Mouse (Mus musculus) forebrain, embryonic 14.5 days (tissue): ENCODE results near the gene Acox3. TPM values are rescaled to one million over a fixed set of nuclear protein-coding genes. Genes with fewer than 3 reads are reported as not detected.

ENCODE experiments used
- ATAC-seq: fragments of 200-750 bp; cut with Nextera tagmentation; 2 replicates; pipeline ENCODE4 v1.8.0; 2017; ENCODE audit warnings: mild to moderate bottlenecking, moderate library complexity
- DNase-seq: peaks from one replicate; pipeline ENCODE4 v3.0.0-alpha.2; 2015; ENCODE audit warnings: low spot score
- H3K27ac ChIP-seq: fragments of 300-500 bp; sonication (generic); 2 replicates; pipeline ENCODE4 v1.5.1; 2014; ENCODE audit warnings: low read depth, mild to moderate bottlenecking, control low read depth, low read length, moderate library complexity
- H3K27me3 ChIP-seq: fragments of 300-500 bp; sonication (generic); replicated peaks from 2 replicates; pipeline ENCODE4 v1.6.1; 2014; ENCODE audit warnings: low read length, control low read depth, mixed read lengths; ENCODE audit not compliant: control insufficient read depth, insufficient read depth
- H3K36me3 ChIP-seq: fragments of 300-500 bp; sonication (generic); 2 replicates; pipeline ENCODE4 v1.6.1; 2014; ENCODE audit warnings: low read length, control low read depth; ENCODE audit not compliant: control insufficient read depth, insufficient read depth
- H3K4me1 ChIP-seq: fragments of 300-500 bp; sonication (generic); 2 replicates; pipeline ENCODE4 v1.6.1; 2014; ENCODE audit warnings: antibody characterized with exemption, low read length, control low read depth; ENCODE audit not compliant: control insufficient read depth, insufficient read depth
- H3K4me2 ChIP-seq: fragments of 300-500 bp; sonication (generic); 2 replicates; pipeline ENCODE4 v1.6.1; 2014; ENCODE audit warnings: mild to moderate bottlenecking, control low read depth, low read length
- H3K4me3 ChIP-seq: fragments of 300-500 bp; sonication (generic); 2 replicates; pipeline ENCODE4 v1.5.1; 2014; ENCODE audit warnings: low read depth, low read length, control low read depth
- H3K9ac ChIP-seq: fragments of 300-500 bp; sonication (generic); 2 replicates; pipeline ENCODE4 v1.6.1; 2014; ENCODE audit warnings: mild to moderate bottlenecking, low read length, control low read depth, moderate library complexity
- H3K9me3 ChIP-seq: fragments of 300-500 bp; sonication (generic); replicated peaks from 2 replicates; pipeline ENCODE4 v1.6.1; 2016; ENCODE audit warnings: low read length, control low read depth, mixed read lengths; ENCODE audit not compliant: control insufficient read depth
- WGBS: fragments of 180-500 bp; shearing (Covaris S2); extraction: QIAGEN DNeasy Blood & Tissue Kit; methylation state at CpG from one replicate; pipeline ENCODE4 v1.1.7; 2014; 5-methylcytosine and 5-hydroxymethylcytosine counted together
- polyA plus RNA-seq: library from polyadenylated mRNA; unstranded; fragments of >200 nt; fragmentation: Nextera tagmentation; extraction: Ambion mirVana; gene quantifications from 2 replicates; pipeline ENCODE4 v1.2.1, GENCODE M21; 2014

Gene Acox3
- polyA plus RNA-seq, 1 experiment from 2014 or later: 14.5 TPM

DNA sequence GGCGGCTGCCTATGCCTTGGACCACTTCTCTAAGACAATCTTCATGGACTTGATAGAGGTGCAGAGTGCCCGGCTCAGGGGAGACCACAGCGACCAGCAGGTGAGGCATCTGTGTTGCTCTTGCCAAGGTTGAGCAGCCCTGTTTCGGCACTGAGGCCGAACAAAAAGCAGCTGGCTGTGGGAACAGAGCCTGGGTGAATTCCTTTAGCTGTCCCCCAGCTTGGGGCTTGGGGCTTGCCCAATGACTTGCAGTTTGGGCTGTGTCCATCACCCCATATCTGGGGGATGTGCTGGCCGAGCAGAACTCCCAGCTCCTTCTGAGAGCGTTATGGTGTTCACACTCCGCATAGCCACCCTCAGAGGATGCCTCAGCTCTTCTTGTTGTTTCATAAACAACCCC is 18.7 kb downstream of the Acox3 start:
- ATAC-seq (no peak), DNase-seq (no peak)
- Histone ChIP-seq H3K27ac (no peak overlapping the region), H3K4me3 (no peak overlapping the region), H3K36me3 (peaks cover 69% of the 10 kb centered on the region), H3K9ac (no peak overlapping the region), H3K9me3 (no peaks in the 10 kb centered on the region), H3K27me3 (no peaks in the 10 kb centered on the region), H3K4me1 (no peaks in the 10 kb centered on the region), H3K4me2 (no peak overlapping the region)
- WGBS: 91% methylated on average over 8 of the region's 8 CpGs

DNA sequence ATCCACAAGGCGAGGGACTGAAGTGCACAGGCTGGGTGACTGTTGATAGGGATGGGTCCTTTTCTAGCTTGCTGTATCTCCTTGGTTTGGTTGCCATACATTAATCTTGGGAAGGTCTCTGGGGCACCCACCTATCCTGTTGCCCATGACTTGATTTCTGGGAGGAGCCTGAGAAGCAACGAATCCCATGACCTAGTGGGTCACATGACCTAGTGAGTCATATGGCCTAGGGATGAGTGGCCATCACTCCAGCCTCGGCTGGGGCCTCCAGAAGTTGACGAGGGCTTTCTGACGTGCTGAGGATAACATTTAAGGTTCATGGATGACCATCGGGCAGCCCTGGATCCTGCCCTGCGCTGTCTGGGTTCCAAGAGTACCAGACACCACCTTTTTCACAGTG is 22.5 kb downstream of the Acox3 start:
- Histone ChIP-seq H3K9ac (no peak overlapping the region), H3K36me3 (peaks cover 41% of the 10 kb centered on the region), H3K9me3 (no peaks in the 10 kb centered on the region), H3K27me3 (no peaks in the 10 kb centered on the region), H3K4me1 (peaks cover 9% of the 10 kb centered on the region), H3K27ac (no peak overlapping the region), H3K4me2 (no peak overlapping the region), H3K4me3 (no peak overlapping the region)
- no peak for ATAC-seq
- 85% methylated on average over 7 of the region's 7 CpGs for WGBS
- no peak for DNase-seq

DNA sequence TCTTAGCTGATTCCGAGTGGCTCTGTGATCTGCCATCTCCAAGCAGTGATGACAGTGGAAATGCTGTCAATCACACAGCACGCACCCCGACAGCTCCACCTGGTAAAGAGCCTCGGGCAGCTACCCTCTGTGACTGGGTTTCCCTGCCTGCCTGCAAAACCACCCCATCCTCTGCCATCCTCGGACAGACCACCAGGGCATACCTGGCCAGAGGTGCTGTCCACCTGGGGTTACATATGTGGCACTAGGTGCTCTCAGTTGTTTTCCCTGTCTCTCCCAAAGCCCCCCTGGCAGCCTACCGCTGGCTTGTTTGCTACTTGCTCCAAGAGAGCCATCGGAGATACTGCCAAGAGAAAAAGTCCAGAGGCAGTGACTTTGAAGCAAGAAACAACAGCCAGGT is 24.0 kb downstream of the Acox3 start:
- 84% methylated on average over 7 of the region's 7 CpGs for WGBS
- no peak overlapping the region for H3K9ac ChIP-seq
- no peak overlapping the region for H3K4me3 ChIP-seq
- H3K36me3 ChIP-seq: peaks cover 30% of the 10 kb centered on the region
- no peak overlapping the region for H3K4me2 ChIP-seq
- ATAC-seq: no peak
- H3K27me3 ChIP-seq: no peaks in the 10 kb centered on the region
- H3K9me3 ChIP-seq: no peaks in the 10 kb centered on the region
- no peak overlapping the region for H3K27ac ChIP-seq
- no peak for DNase-seq
- H3K4me1 ChIP-seq: peaks cover 9% of the 10 kb centered on the region

DNA sequence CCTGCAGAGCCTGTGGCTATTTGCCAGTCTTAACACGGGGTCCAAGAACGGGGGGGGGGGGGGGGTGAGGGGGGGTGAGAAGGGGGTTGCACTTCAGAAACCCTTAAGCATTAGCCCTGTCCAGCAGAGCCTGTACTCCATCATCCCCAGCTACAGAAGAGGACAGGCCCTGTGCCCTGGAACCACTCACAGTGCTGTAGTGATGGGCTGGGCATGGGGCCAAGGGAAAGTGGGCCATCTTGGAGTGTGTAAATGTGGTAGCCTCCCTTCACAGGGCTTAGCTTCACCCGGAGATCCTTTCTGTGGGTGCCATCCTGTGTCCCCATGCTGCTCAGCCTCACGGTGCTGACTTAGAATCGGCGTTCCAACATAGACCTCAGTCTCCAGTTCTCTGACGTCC is 24.9 kb downstream of the Acox3 start:
- Histone ChIP-seq H3K9me3 (no peaks in the 10 kb centered on the region), H3K4me2 (no peak overlapping the region), H3K27me3 (no peaks in the 10 kb centered on the region), H3K36me3 (peaks cover 20% of the 10 kb centered on the region), H3K4me3 (no peak overlapping the region), H3K27ac (no peak overlapping the region), H3K9ac (no peak overlapping the region), H3K4me1 (peaks cover 9% of the 10 kb centered on the region)
- ATAC-seq (no peak), DNase-seq (peak; percentile 26)
- 69% methylated on average over 7 of the region's 7 CpGs for WGBS

DNA sequence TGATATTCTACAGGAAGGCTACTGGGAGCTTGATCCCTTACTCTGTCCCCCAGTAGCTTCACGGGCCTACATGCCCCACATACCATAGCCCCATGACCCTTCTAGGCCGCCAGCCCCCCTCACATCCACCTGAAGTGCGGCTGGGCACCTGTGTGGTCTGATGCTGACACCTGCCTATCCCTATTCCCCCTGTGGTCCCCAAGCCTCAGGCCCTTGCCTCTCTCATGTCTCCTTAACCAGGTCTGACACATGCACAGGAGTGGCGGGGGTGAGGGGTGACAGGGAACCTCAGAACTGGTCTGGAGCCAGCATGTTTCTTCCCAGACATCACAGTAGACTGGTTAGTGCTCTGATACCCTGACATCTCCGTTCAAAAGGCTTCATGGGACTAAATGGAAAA is 25.7 kb downstream of the Acox3 start:
- H3K4me2 ChIP-seq: no peak overlapping the region
- no peak for ATAC-seq
- WGBS: 80% methylated on average over 5 of the region's 5 CpGs

DNA sequence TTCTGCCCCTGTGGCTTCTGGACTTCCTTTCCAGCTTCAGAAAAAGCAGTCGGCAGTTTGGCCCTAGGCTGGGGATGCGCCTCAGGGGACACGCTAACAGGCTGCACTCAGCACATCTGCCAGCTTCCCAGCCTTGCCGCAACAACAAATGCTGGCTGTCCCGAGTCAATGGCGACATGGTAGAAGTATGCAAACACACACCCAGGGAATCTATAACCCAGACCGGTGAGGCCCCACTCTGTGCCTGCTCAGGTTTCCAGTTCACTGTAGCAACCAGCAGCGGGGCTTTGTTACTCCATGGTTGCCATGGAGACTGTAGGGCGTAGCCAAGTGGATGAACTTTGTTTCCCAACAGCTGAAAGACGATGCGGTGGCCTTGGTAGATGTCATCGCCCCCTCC is 26.5 kb downstream of the Acox3 start:
- ATAC-seq (peak; percentile 54; the same call in 1 of the 2 replicates), DNase-seq (peak; percentile 68)
- WGBS: 4% methylated on average over 12 of the region's 12 CpGs
- Histone ChIP-seq H3K4me1 (peaks cover 9% of the 10 kb centered on the region), H3K9ac (no peak overlapping the region), H3K4me2 (no peak overlapping the region), H3K27me3 (no peaks in the 10 kb centered on the region), H3K36me3 (peaks cover 14% of the 10 kb centered on the region; the same call in 1 of the 2 replicates), H3K4me3 (no peak overlapping the region), H3K27ac (no peak overlapping the region; the same call in 1 of the 2 replicates), H3K9me3 (no peaks in the 10 kb centered on the region)

More for the DNA sequence above, 25.7 kb downstream of the Acox3 start:
- peaks cover 12% of the 10 kb centered on the region; the same call in 1 of the 2 replicates for H3K36me3 ChIP-seq
- no peaks in the 10 kb centered on the region for H3K27me3 ChIP-seq
- no peak for DNase-seq
- no peaks in the 10 kb centered on the region for H3K9me3 ChIP-seq
- H3K9ac ChIP-seq: no peak overlapping the region
- no peak overlapping the region for H3K27ac ChIP-seq
- peaks cover 9% of the 10 kb centered on the region for H3K4me1 ChIP-seq
- no peak overlapping the region for H3K4me3 ChIP-seq

DNA sequence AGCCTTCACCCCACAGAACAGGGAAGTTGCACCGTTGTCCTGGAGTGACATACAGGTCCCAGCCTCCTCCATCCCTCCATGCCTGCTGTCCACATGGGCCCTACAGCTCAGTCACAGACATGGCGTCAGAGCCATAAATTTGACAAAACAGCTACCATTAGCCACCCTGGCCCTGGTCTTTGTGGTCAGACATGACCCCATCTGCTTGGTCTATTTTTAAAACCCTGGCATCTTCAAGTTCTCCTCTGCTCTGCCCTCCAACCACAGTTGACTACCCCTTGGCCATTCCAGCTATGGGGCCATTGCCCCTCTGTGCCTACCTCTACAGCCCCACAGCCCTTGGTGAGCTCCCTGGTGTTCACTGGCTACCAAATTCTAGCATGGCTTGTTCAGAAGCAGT is 27.1 kb downstream of the Acox3 start:
- H3K4me2 ChIP-seq: no peak overlapping the region
- no peak for ATAC-seq

DNA sequence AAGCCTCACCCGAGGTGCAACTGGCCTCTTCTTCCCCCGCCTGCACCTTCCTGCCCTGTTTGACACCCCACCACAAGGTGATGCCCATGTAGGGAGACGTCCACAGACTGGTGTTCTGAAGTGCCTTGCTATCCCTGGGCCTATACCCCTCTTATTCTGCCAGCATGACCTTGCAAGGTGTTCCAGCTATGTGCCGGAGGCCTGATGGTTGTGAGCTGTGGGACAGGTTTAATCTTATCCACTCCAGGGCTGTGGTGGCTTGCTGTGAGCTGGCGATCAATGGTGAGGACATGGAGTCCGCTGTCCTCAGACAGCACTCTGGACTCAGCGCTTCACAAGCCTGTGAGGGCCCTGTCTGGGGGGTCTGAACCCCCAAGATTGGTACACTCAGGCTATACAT is 27.5 kb downstream of the Acox3 start:
- Histone ChIP-seq H3K4me1 (peaks cover 9% of the 10 kb centered on the region), H3K27me3 (no peaks in the 10 kb centered on the region), H3K9ac (no peak overlapping the region), H3K4me3 (no peak overlapping the region), H3K9me3 (no peaks in the 10 kb centered on the region), H3K4me2 (no peak overlapping the region), H3K27ac (no peak overlapping the region), H3K36me3 (peaks cover 8% of the 10 kb centered on the region; the same call in 1 of the 2 replicates)
- 91% methylated on average over 7 of the region's 7 CpGs for WGBS
- ATAC-seq (no peak), DNase-seq (no peak)

More for the DNA sequence above, 27.1 kb downstream of the Acox3 start:
- DNase-seq: no peak
- 73% methylated on average over 2 of the region's 2 CpGs for WGBS
- Histone ChIP-seq H3K36me3 (peaks cover 12% of the 10 kb centered on the region; the same call in 1 of the 2 replicates), H3K9ac (no peak overlapping the region), H3K27me3 (no peaks in the 10 kb centered on the region), H3K27ac (no peak overlapping the region), H3K9me3 (no peaks in the 10 kb centered on the region), H3K4me1 (peaks cover 9% of the 10 kb centered on the region), H3K4me3 (no peak overlapping the region)

DNA sequence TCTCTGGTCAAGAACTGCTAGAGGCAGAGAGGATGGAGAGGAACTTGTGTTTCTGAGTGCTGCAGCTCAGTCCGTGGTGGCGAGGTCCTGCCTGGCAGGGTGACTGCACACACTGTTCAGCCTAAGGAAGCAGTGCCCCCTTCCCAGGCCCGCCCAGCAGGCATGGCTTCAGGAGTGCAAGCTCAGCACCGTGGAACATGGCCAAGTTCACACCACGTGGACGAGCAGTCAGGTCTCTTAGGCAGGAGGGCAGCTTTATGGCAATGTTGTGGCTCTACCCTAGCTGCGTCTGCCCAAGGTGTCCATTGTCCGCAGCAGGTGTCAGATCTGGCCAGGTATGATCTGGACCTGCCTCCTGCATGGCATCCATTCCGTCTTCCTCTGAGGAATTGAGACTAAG is 28.3 kb downstream of the Acox3 start:
- Histone ChIP-seq H3K4me3 (no peak overlapping the region), H3K27me3 (no peaks in the 10 kb centered on the region), H3K9ac (no peak overlapping the region), H3K4me2 (no peak overlapping the region), H3K9me3 (no peaks in the 10 kb centered on the region), H3K27ac (no peak overlapping the region), H3K36me3 (0 out of 2 replicates have a peak, but pooled peaks cover 2% of the 10 kb centered on the region), H3K4me1 (peaks cover 9% of the 10 kb centered on the region)
- DNase-seq: no peak
- WGBS: 90% methylated on average over 9 of the region's 9 CpGs
- ATAC-seq: no peak
